Mouse (Mus musculus) stomach, embryonic 14.5 days (tissue): ENCODE data around the gene Grid2ip. TPM values are rescaled to one million over a fixed set of nuclear protein-coding genes. Genes with fewer than 3 reads are reported as not detected.

Experiments used
- ATAC-seq: fragments of 200-750 bp; cut with Nextera tagmentation; 2 replicates; pipeline ENCODE4 v1.8.0; 2017; ENCODE audit warnings: low read depth, moderate TSS enrichment; ENCODE audit not compliant: insufficient number of reproducible peaks, insufficient read depth, low FRiP score
- H3K27ac ChIP-seq: fragments of 300-500 bp; sonication (generic); 2 replicates; pipeline ENCODE4 v1.5.1; 2014; ENCODE audit warnings: mild to moderate bottlenecking, low read length, moderate library complexity, mixed read lengths
- H3K27me3 ChIP-seq: fragments of 300-500 bp; sonication (generic); 2 replicates; pipeline ENCODE4 v1.6.1; 2014; ENCODE audit warnings: low read length, control low read depth, mixed read lengths; ENCODE audit not compliant: control insufficient read depth, insufficient read depth
- H3K36me3 ChIP-seq: fragments of 300-500 bp; sonication (generic); 2 replicates; pipeline ENCODE4 v1.6.1; 2014; ENCODE audit warnings: mild to moderate bottlenecking, control low read depth, low read length, moderate library complexity, mixed read lengths; ENCODE audit not compliant: control insufficient read depth, insufficient read depth
- H3K4me1 ChIP-seq: fragments of 300-500 bp; sonication (generic); 2 replicates; pipeline ENCODE4 v1.6.1; 2014; ENCODE audit warnings: low read length, control low read depth, mixed read lengths; ENCODE audit not compliant: control insufficient read depth, insufficient read depth
- H3K4me2 ChIP-seq: fragments of 300-500 bp; sonication (generic); replicated peaks from 2 replicates; pipeline ENCODE4 v1.6.1; 2014; ENCODE audit warnings: low read depth, low read length, control low read depth
- H3K4me3 ChIP-seq: fragments of 300-500 bp; sonication (generic); 2 replicates; pipeline ENCODE4 v1.5.1; 2014; ENCODE audit warnings: low read depth, low read length, control low read depth
- H3K9ac ChIP-seq: fragments of 300-500 bp; sonication (generic); replicated peaks from 2 replicates; pipeline ENCODE4 v1.6.1; 2014; ENCODE audit warnings: low read depth, mild to moderate bottlenecking, control low read depth, low read length, moderate library complexity, mixed read lengths
- H3K9me3 ChIP-seq: fragments of 300-500 bp; sonication (generic); 2 replicates; pipeline ENCODE4 v1.6.1; 2016; ENCODE audit warnings: low read depth, low read length, control low read depth; ENCODE audit not compliant: control insufficient read depth
- WGBS: fragments of 180-500 bp; shearing (Covaris S2); extraction: QIAGEN DNeasy Blood & Tissue Kit; methylation state at CpG from one replicate; pipeline ENCODE4 v1.1.7; 2014; 5-methylcytosine and 5-hydroxymethylcytosine counted together
- polyA plus RNA-seq: library from polyadenylated mRNA; unstranded; fragments of >200 nt; fragmentation: Nextera tagmentation; extraction: Ambion mirVana; gene quantifications from 2 replicates; pipeline ENCODE4 v1.2.1, GENCODE M21; 2014

The Grid2ip gene
- 1.3 and 2.0 TPM in 2 replicates for polyA plus RNA-seq

- Histone ChIP-seq H3K4me2 (peak within 1 kb of the TSS; percentile 10; the same call in 1 of the 2 replicates), H3K9me3 (no peaks in the 10 kb centered on the region), H3K27ac (no peak within 1 kb of the TSS), H3K36me3 (no peaks in the 10 kb centered on the region), H3K4me3 (peak within 1 kb of the TSS; percentile 9; the same call in 1 of the 2 replicates), H3K27me3 (peaks cover 10% of the 10 kb centered on the region; the same call in 1 of the 2 replicates), H3K4me1 (no peaks in the 10 kb centered on the region), H3K9ac (no peak within 1 kb of the TSS)
- no peak for ATAC-seq
- 20% methylated on average over 17 of the region's 17 CpGs for WGBS
Measured at GRCm38 (mm10) chr5:143356686-143357388, at the start of gene Grid2ip. Grid2ip (plus strand) TSS chr5:143357338.

GRCm38 (mm10) chr5:143308825-143309224 lies 48.3 kb upstream of the Grid2ip start:
- H3K27ac ChIP-seq, result no peak overlapping the region
- no peak overlapping the region for H3K4me3 ChIP-seq
- ATAC-seq, result no peak
- WGBS, result 85% methylated on average over 5 of the region's 5 CpGs
- no peaks in the 10 kb centered on the region for H3K9me3 ChIP-seq
- H3K4me1 ChIP-seq, result peaks cover 4% of the 10 kb centered on the region
- no peaks in the 10 kb centered on the region for H3K27me3 ChIP-seq
- H3K9ac ChIP-seq, result no peak overlapping the region
- H3K36me3 ChIP-seq, result peaks cover 61% of the 10 kb centered on the region
- H3K4me2 ChIP-seq, result no peak overlapping the region

DNA sequence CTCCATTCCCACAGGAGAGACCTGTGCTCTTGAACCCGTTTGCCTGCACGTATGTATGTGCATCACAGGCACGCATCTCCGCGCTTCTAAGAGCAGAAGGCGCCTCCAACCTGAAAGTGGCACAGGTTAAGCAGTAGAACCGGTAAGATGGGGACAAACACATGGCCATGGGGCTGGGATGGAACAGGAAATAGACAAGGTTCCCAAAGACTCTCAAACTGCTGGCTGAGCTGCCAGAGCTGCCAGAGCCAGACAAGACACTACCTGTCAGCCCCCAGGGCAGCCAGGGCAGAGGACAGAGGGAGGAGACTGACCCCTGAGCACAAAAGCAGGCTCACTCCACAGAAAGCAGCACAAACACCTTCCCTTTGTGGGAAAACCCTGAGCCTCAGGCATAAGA lies 47.2 kb upstream of the Grid2ip start:
- peaks cover 7% of the 10 kb centered on the region for H3K4me1 ChIP-seq
- peaks cover 60% of the 10 kb centered on the region for H3K36me3 ChIP-seq
- H3K4me3 ChIP-seq, result no peak overlapping the region
- WGBS, result 94% methylated on average over 7 of the region's 7 CpGs
- H3K4me2 ChIP-seq, result no peak overlapping the region
- H3K9ac ChIP-seq, result no peak overlapping the region
- no peaks in the 10 kb centered on the region for H3K9me3 ChIP-seq
- no peak for ATAC-seq
- no peaks in the 10 kb centered on the region for H3K27me3 ChIP-seq
- no peak overlapping the region for H3K27ac ChIP-seq

GRCm38 (mm10) chr5:143311886-143312285 lies 45.3 kb upstream of the Grid2ip start:
- Histone ChIP-seq H3K9ac (no peak overlapping the region), H3K27me3 (no peaks in the 10 kb centered on the region), H3K4me3 (no peak overlapping the region), H3K4me2 (no peak overlapping the region), H3K9me3 (no peaks in the 10 kb centered on the region), H3K27ac (no peak overlapping the region), H3K4me1 (peaks cover 10% of the 10 kb centered on the region), H3K36me3 (peaks cover 47% of the 10 kb centered on the region)
- WGBS, result 67% methylated on average over 8 of the region's 8 CpGs
- no peak for ATAC-seq

- no peak for ATAC-seq
- 3% methylated on average over 16 of the region's 16 CpGs for WGBS
- no peaks in the 10 kb centered on the region for H3K9me3 ChIP-seq
- H3K4me3 ChIP-seq, result peak overlapping the region; percentile 86
- no peak overlapping the region; the same call in 1 of the 2 replicates for H3K27ac ChIP-seq
- H3K4me1 ChIP-seq, result peaks cover 10% of the 10 kb centered on the region
- H3K27me3 ChIP-seq, result no peaks in the 10 kb centered on the region
- H3K4me2 ChIP-seq, result peak overlapping the region; percentile 88
- peak overlapping the region; percentile 89 for H3K9ac ChIP-seq
- peaks cover 47% of the 10 kb centered on the region for H3K36me3 ChIP-seq
Measured at GRCm38 (mm10) chr5:143314183-143314729, 42.9 kb upstream of the Grid2ip start.

- peak within 1 kb of the TSS; percentile 86 for H3K27ac ChIP-seq
- WGBS, result under 1% methylated on average over 90 of the region's 101 CpGs
- ATAC-seq, result peak; percentile 85
- peaks cover 44% of the 10 kb centered on the region for H3K36me3 ChIP-seq
- peak within 1 kb of the TSS; percentile 88 for H3K4me2 ChIP-seq
- peaks cover 10% of the 10 kb centered on the region for H3K4me1 ChIP-seq
- peak within 1 kb of the TSS; percentile 89 for H3K9ac ChIP-seq
- peak within 1 kb of the TSS; percentile 86 for H3K4me3 ChIP-seq
- H3K27me3 ChIP-seq, result no peaks in the 10 kb centered on the region
- H3K9me3 ChIP-seq, result no peaks in the 10 kb centered on the region
Measured at GRCm38 (mm10) chr5:143314730-143315513, 42.2 kb upstream of the Grid2ip start, which contains the start of gene E130309D02Rik. E130309D02Rik (minus strand) TSS chr5:143315360.

DNA sequence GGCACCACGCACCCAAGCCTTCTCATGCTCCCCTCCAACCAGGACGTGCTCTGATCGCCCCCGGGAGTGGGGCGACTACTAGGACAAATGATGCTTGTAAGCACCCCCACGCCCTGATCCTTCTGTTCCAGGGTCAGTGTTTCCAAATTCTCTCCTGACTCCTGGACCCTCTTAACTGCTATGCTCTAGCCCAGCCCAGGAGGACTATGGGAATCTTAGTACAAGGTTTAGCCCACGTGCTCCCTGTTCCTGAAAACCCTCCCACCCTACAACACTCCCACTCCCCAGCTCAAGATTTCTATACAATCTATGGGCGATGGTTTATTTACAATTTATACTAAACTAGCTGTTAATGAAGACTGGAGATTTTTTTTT lies 41.6 kb upstream of the Grid2ip start:
- H3K9me3 ChIP-seq, result no peaks in the 10 kb centered on the region
- WGBS, result 9% methylated on average over 8 of the region's 8 CpGs
- H3K4me3 ChIP-seq, result peak overlapping the region; percentile 86
- H3K4me2 ChIP-seq, result peak overlapping the region; percentile 47
- H3K36me3 ChIP-seq, result peaks cover 44% of the 10 kb centered on the region
- no peak; the same call in 1 of the 2 replicates for ATAC-seq
- peaks cover 10% of the 10 kb centered on the region for H3K4me1 ChIP-seq
- H3K9ac ChIP-seq, result 0 out of 2 replicates have a peak overlapping the region, but pooled peaks have one; percentile 89
- no peak overlapping the region for H3K27ac ChIP-seq
- H3K27me3 ChIP-seq, result no peaks in the 10 kb centered on the region

GRCm38 (mm10) chr5:143316605-143317287 lies 40.4 kb upstream of the Grid2ip start:
- Histone ChIP-seq H3K9ac (no peak overlapping the region), H3K4me2 (no peak overlapping the region), H3K27me3 (no peaks in the 10 kb centered on the region), H3K4me3 (no peak overlapping the region), H3K27ac (no peak overlapping the region), H3K36me3 (peaks cover 40% of the 10 kb centered on the region), H3K9me3 (no peaks in the 10 kb centered on the region), H3K4me1 (peaks cover 10% of the 10 kb centered on the region)
- ATAC-seq, result no peak
- WGBS, result 93% methylated on average over 5 of the region's 5 CpGs
